24 mouse cellular contexts compared by ENCODE assay signal in the genomic region with DNA sequence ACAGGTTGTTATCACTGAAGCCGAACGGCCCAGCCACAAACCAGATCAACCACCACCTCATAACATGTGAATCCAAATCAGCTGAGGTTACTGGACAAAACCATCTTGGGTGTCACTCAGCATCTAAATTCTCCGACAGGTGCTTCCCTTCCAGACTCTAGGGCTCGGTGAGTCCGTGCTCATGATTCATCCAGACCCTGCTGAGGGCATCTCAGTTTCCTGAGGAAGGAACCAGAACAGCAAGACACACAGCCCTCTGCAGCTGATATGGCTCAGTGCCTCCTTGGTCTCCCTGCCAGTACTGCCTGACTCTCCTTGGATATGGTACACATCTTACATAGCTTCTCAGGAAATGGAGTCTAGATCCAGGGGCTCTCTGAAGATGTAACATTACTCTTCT. TPM values are rescaled to one million over a fixed set of nuclear protein-coding genes. Genes with fewer than 3 reads are reported as not detected.
A peak's percentile ranks its signal among the peaks of the same experiment; 100 is the strongest.
DNase-seq lines count a peak whose midpoint lies in the region; ATAC-seq and TF ChIP-seq lines count a peak whose summit lies in the region.
"Had no signal": no experiment of that assay in that cellular context is flagged by ENCODE, and none has a peak within 500 bp of the region (broad histone marks: within the 10 kb centered on the region; RNA-seq: fewer than 3 reads in every experiment).

No protein-coding gene starts in this region.

- H3K9ac ChIP-seq in CH12.LX (ENCODE audit: insufficient read depth, low read depth) = no peak overlapping the region
- H3K9ac ChIP-seq: embryonic facial prominence, embryonic 12.5 days; forebrain, embryonic 15.5 days; hindbrain, embryonic 12.5 days; limb, embryonic 15.5 days; midbrain, embryonic 15.5 days had no signal

- no peak for TF ChIP-seq POLR2A in CH12.LX (IDR thresholded peaks at IDR 0.05; ENCODE audit: low read depth, low read length)

- TF ChIP-seq CTCF in CH12.LX (conservative IDR thresholded peaks at IDR 0.05 in 1 of 2, IDR thresholded peaks at IDR 0.05 in 1 of 2; ENCODE audit: low read depth in 2 of 2, low read length in 2 of 2) = no peak

- dilution Hi-C loops in CH12.LX (cut with MboI; ENCODE audit: extremely low pct_ligation_motif_present, extremely low pct_unique_long_range_greater_than_20kb, low sequenced_read_pairs) = no loop called here

- no peaks in the 10 kb centered on the region for H3K27me3 ChIP-seq in CH12.LX (replicated peaks)
- H3K27me3 ChIP-seq: embryonic facial prominence, embryonic 12.5 days; forebrain, embryonic 15.5 days; hindbrain, embryonic 12.5 days; limb, embryonic 15.5 days; megakaryocyte, embryonic 14.5 days; midbrain, embryonic 15.5 days had no signal

- in situ Hi-C loops in CH12.LX (cut with MboI; ENCODE audit: low pct_ligation_motif_present, low pct_unique_long_range_greater_than_20kb, low sequenced_read_pairs) = no loop called here

- peak; percentile 80 to 87 for ATAC-seq in hematopoietic stem cell, adult 5-6 weeks (replicated peaks in 1 of 2; ENCODE audit: insufficient read depth in 1 of 2, low FRiP score in 2 of 2, low TSS enrichment in 1 of 2, low read depth in 1 of 2, poor library complexity in 2 of 2, severe bottlenecking in 2 of 2)
- ATAC-seq: forebrain, embryonic 15.5 days; inflammation-experienced regulatory T-cells, adult 6 months; lung, postnatal 0 days; midbrain, embryonic 15.5 days had no signal

- DNase-seq in adrenal gland, postnatal 14 days = peak; percentile 4
- no peak for DNase-seq in adrenal gland, postnatal 4 days (ENCODE audit: low spot score in 2 of 2)
- peak; percentile 12 for DNase-seq in CH12.LX (ENCODE audit: extremely low read depth)
- DNase-seq in kidney, postnatal 36 days = peak; percentile 28 to 39
- no peak for DNase-seq in layer of hippocampus, postnatal 25 days (ENCODE audit: extremely low spot score in 1 of 2, low spot score in 1 of 2)
- no peak for DNase-seq in gastrocnemius, postnatal 4 days (ENCODE audit: low spot score in 2 of 2)
- DNase-seq: B cell, adult 2 months; cerebellum, adult 9-11 months; gastrocnemius, postnatal 25 days; heart, postnatal 10 days; right cerebral cortex, postnatal 14 days; thymus, postnatal 4 days had no signal

- TF ChIP-seq RAD21 in CH12.LX (IDR thresholded peaks at IDR 0.05; ENCODE audit: low read depth, low read length) = no peak

- no peaks in the 10 kb centered on the region for H3K4me1 ChIP-seq in CH12.LX (ENCODE audit: control insufficient read depth in 1 of 2, insufficient read depth in 2 of 2)
- H3K4me1 ChIP-seq: embryonic facial prominence, embryonic 12.5 days; forebrain, embryonic 15.5 days; heart, embryonic 10.5 days; hindbrain, embryonic 12.5 days; limb, embryonic 15.5 days; midbrain, embryonic 15.5 days had no signal

- H3K27ac ChIP-seq in CH12.LX (ENCODE audit: insufficient read depth, low read depth) = no peak overlapping the region
- H3K27ac ChIP-seq: embryonic facial prominence, embryonic 12.5 days; forebrain, embryonic 15.5 days; heart, embryonic 10.5 days; hindbrain, embryonic 12.5 days; limb, embryonic 15.5 days; midbrain, embryonic 15.5 days had no signal

- H3K9me3 ChIP-seq in CH12.LX (replicated peaks; ENCODE audit: low read length) = peaks cover 11% of the 10 kb centered on the region
- H3K9me3 ChIP-seq: embryonic facial prominence, embryonic 12.5 days; forebrain, embryonic 15.5 days; heart, embryonic 10.5 days; hindbrain, embryonic 12.5 days; limb, embryonic 15.5 days; megakaryocyte, embryonic 14.5 days; midbrain, embryonic 15.5 days had no signal

- H3K4me2 ChIP-seq in CH12.LX (ENCODE audit: insufficient read depth, low read depth, poor library complexity, severe bottlenecking) = no peak overlapping the region
- H3K4me2 ChIP-seq: embryonic facial prominence, embryonic 12.5 days; forebrain, embryonic 15.5 days; hindbrain, embryonic 12.5 days; limb, embryonic 15.5 days; midbrain, embryonic 15.5 days had no signal

- no peaks in the 10 kb centered on the region for H3K79me2 ChIP-seq in CH12.LX (replicated peaks; ENCODE audit: control insufficient read depth, extremely low read depth, insufficient read depth, poor library complexity, severe bottlenecking)

- TF ChIP-seq EP300 in CH12.LX (IDR thresholded peaks at IDR 0.05; ENCODE audit: low read length) = no peak

- no peaks in the 10 kb centered on the region for H3K36me3 ChIP-seq in CH12.LX (replicated peaks in 1 of 2; ENCODE audit: control insufficient read depth in 1 of 2, insufficient read depth in 1 of 2, low read length in 1 of 2)
- H3K36me3 ChIP-seq: embryonic facial prominence, embryonic 12.5 days; forebrain, embryonic 15.5 days; heart, embryonic 10.5 days; hindbrain, embryonic 12.5 days; limb, embryonic 15.5 days; midbrain, embryonic 15.5 days had no signal

- H3K4me3 ChIP-seq in CH12.LX (replicated peaks in 1 of 3; ENCODE audit: low read depth in 2 of 3, low read length in 2 of 3, poor library complexity in 1 of 3) = no peak overlapping the region
- H3K4me3 ChIP-seq: embryonic facial prominence, embryonic 12.5 days; erythroblast, embryonic 14.5 days; forebrain, embryonic 15.5 days; heart, embryonic 10.5 days; hindbrain, embryonic 12.5 days; limb, embryonic 15.5 days; megakaryocyte, embryonic 14.5 days; midbrain, embryonic 15.5 days; myocyte had no signal

TF ChIP-seq in CH12.LX, 34 proteins besides CTCF, POLR2A, EP300 and RAD21:
- TF ChIP-seq TBP (conservative IDR thresholded peaks at IDR 0.05; ENCODE audit: low read depth, low read length) = no peak
- TF ChIP-seq MAX (IDR thresholded peaks at IDR 0.05; ENCODE audit: low read length) = no peak
- no peak for TF ChIP-seq ETS1 (conservative IDR thresholded peaks at IDR 0.05; ENCODE audit: low read depth, low read length)
- no peak for TF ChIP-seq TCF12 (IDR thresholded peaks at IDR 0.05; ENCODE audit: low read depth, low read length)
- no peak for TF ChIP-seq SIN3A (IDR thresholded peaks at IDR 0.05; ENCODE audit: low read length)
- no peak for TF ChIP-seq ZMIZ1 (IDR thresholded peaks at IDR 0.05; ENCODE audit: low read depth, low read length)
- no peak for TF ChIP-seq IRF4 (IDR thresholded peaks at IDR 0.05; ENCODE audit: low read depth, low read length)
- no peak for TF ChIP-seq SMC3 (IDR thresholded peaks at IDR 0.05; ENCODE audit: low read depth, low read length)
- TF ChIP-seq NRF1 (IDR thresholded peaks at IDR 0.05; ENCODE audit: low read depth, low read length) = no peak
TF ChIP-seq in CH12.LX: peak in this region for 0.

RNA-seq across cellular contexts. Expression of gene Adgrl4, which starts 51.6 kb away (rescaled TPM):
- total RNA-seq in adrenal gland, postnatal 14 days (2021) = 64.7 and 72.0 TPM in 2 replicates
- 10 to 100 TPM; 41.6 to 41.7 TPM for total RNA-seq in adrenal gland, postnatal 4 days (2021)
- total RNA-seq in CH12.LX (2012; rRNA removed) (not detected in 2 replicates), CH12.LX (2014; rRNA removed) (not detected in 2 replicates)
- polyA plus RNA-seq in CH12.LX (2012; ENCODE audit: insufficient read length, low read depth) = not detected in 2 replicates
- total RNA-seq in hematopoietic stem cell, adult 5-6 weeks (2017) = 1,272 and 1,485 TPM in 2 replicates
- total RNA-seq in layer of hippocampus, postnatal 25 days (2021) = 10 to 100 TPM; 16.0 to 19.5 TPM
- 10 to 100 TPM; 27.7 to 31.0 TPM for total RNA-seq in gastrocnemius, postnatal 4 days (2021)
- polyA plus RNA-seq: erythroblast, embryonic 14.5 days; inflammation-experienced regulatory T-cells, adult 6 months; myocyte had no signal

Comparison
In these comparisons a context has a peak if more than half of its experiments do, and no peak if none do; other contexts are left out.
1. DNase-seq: peak in adrenal gland, postnatal 14 days (single experiment), CH12.LX (single experiment) and kidney, postnatal 36 days (2 of 2); none in adrenal gland, postnatal 4 days (0 of 2), layer of hippocampus, postnatal 25 days (0 of 2) and gastrocnemius, postnatal 4 days (0 of 2).
2. RNA of gene Adgrl4, which starts 51.6 kb away (total RNA-seq): 1,272 to 1,485 TPM in hematopoietic stem cell, adult 5-6 weeks; 64.7 to 72.0 TPM in adrenal gland, postnatal 14 days, 41.6 to 41.7 TPM in adrenal gland, postnatal 4 days, 27.7 to 31.0 TPM in gastrocnemius, postnatal 4 days, 16.0 to 19.5 TPM in layer of hippocampus, postnatal 25 days and not detected in CH12.LX; every median in the first group is over 10 times any median in the second.